Mouse (Mus musculus): ENCODE results near the gene Ahsa2.
"Not testable (repeated sequence)": the region's sequence is repeated elsewhere in the genome, so short reads cannot be mapped to it uniquely, and the experiment has no call there.

Gene Ahsa2

GRCm38 (mm10) chr11:23497718-23498509 lies at the start of gene Ahsa2:
Gene Ahsa2, minus strand, starts transcription at chr11:23498030.
- peak; percentile 94 for DNase-seq (ENCODE audit: low read depth, low spot score)

GRCm38 (mm10) chr11:23537446-23537845 lies 39.6 kb upstream of the Ahsa2 start:
- no peak for DNase-seq (ENCODE audit: low read depth, low spot score)

DNA sequence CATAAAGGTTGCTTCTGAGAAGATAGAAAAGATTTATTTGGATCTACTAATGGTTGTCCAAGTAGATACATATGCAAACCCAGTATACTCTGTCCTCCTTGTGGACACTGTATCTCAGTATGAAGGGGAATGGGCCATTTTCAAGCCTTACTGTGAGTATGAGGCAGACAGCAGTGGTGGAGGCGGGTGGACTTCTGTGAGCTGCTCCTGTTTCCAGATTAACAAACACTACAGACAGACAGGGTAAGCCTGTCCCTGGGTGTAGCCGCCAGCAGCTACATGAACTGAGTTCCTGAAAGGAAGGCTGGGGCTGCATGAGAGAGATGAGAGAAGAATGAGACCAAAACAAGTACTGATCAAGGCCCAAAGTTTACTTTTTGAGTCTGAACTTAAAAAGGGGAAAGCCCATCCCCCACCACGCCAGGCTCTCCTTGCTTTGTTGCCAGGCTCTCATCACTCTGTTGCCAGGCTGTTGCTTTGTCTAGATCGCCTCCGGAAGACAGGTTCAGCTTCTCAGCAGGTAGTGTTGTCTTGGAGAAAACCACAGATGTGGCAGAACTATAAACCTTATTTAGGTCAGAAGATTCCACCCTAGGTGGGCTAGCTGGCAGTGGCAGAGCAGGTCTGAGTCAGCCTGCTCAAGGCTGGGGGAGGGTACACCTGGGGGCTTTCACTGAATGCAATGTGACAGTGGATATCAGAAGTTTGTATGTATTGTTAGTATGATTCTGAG lies 22.8 kb upstream of the Ahsa2 start, which contains the start of gene 1700093K21Rik:
1700093K21Rik (minus strand) TSS at position 683 of the 733 bp plus-strand sequence.
- DNase-seq (ENCODE audit: low read depth, low spot score): no peak

DNA sequence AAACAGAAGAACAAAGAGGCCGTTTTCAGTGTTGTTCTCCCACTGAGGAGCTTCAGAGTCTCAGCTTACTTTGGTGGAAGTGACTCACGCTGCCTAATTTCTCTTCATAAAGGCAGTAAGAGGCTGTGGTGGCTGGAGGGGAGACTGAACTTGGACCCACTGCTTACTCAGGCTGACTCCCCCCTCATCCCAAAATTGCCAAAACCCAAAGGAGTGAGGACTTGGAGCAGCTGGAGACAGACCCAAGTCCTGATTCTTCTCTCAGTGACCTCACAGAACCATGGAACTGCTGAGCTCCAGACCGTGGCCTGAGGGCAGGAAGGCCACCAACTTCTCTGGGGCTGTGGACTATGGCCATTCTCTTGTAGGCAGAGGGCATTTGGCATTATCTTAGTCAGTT lies 21.2 kb upstream of the Ahsa2 start:
- DNase-seq (ENCODE audit: low read depth, low spot score): no peak

- DNase-seq (ENCODE audit: low read depth, low spot score): no peak
These were observed 17.5 kb upstream of the Ahsa2 start for GRCm38 (mm10) chr11:23515315-23515714.

- DNase-seq (ENCODE audit: low read depth, low spot score): not testable (repeated sequence)
These were observed 17.0 kb upstream of the Ahsa2 start for GRCm38 (mm10) chr11:23514785-23515184.

DNA sequence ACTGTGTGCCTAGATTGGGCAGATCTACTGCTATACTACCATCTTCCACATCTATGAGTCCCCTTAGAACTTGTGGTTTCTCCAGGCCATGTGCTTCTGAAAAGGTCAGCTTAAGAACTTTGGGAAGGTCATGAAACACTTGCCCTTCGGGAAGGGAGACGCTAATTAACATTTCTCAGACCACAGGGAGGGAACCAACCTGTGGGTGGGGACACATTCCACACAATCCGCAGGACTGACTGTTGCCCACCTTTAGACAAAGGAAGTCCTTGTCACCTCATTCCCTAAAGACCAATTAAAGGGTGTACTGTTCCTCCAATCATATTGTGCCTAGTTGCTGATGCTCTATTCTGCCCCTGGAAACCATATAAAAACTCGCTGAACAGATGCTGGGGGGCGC lies 7.0 kb upstream of the Ahsa2 start:
- DNase-seq (ENCODE audit: low read depth, low spot score): not testable (repeated sequence)

GRCm38 (mm10) chr11:23498609-23499008 lies 779 bp upstream of the Ahsa2 start:
- DNase-seq (ENCODE audit: low read depth, low spot score): peak; percentile 5

- peak; percentile 44 for DNase-seq (ENCODE audit: low read depth, low spot score)
These were observed 504 bp downstream of the Ahsa2 start for GRCm38 (mm10) chr11:23497335-23497717.

DNA sequence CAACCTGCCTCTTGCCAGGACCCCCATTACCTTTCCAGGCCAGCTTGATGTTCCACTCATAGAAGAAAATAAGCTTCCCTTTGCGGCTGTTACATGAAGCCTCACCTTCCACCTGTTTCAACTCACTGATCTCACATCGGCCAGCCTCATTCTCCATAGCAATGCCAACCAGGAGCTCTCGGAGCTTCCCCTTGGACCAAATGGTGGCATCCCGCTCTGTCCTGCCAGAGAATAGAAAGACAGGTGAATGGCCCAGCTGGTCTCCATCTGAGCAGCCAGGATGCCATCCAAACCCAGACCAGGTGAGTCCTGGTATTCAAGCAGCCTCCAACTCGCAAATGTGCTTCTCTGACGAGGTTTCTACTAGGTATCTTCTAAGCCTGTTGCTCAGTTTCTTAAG lies 1.2 kb downstream of the Ahsa2 start:
- peak; percentile 8 for DNase-seq (ENCODE audit: low read depth, low spot score)

- DNase-seq (ENCODE audit: low read depth, low spot score): no peak
These were observed 2.6 kb downstream of the Ahsa2 start for GRCm38 (mm10) chr11:23495231-23495630.

GRCm38 (mm10) chr11:23492048-23492790 lies 5.6 kb downstream of the Ahsa2 start:
- no peak for DNase-seq (ENCODE audit: low read depth, low spot score)

- DNase-seq (ENCODE audit: low read depth, low spot score): no peak
These were observed 7.9 kb downstream of the Ahsa2 start for GRCm38 (mm10) chr11:23489955-23490354.

- not testable (repeated sequence) for DNase-seq (ENCODE audit: low read depth, low spot score)
These were observed 32.0 kb downstream of the Ahsa2 start for GRCm38 (mm10) chr11:23465862-23466261.

Data from c-Kit-negative CD71-positive TER-119-positive erythroid progenitor cells, embryonic 14.5 days (primary cell).